Mouse (Mus musculus) myocyte (in vitro differentiated cells): Measurements from ENCODE around the gene Ankle1. TPM values are rescaled to one million over a fixed set of nuclear protein-coding genes. Genes with fewer than 3 reads are reported as not detected.

ENCODE experiments used
- H3K27me3 ChIP-seq: one replicate; pipeline ENCODE4 v1.6.1; 2011; ENCODE audit not compliant: control insufficient read depth, insufficient read depth, insufficient read length
- H3K36me3 ChIP-seq: one replicate; pipeline ENCODE4 v1.6.1; 2011; ENCODE audit not compliant: control insufficient read depth, insufficient read depth
- H3K4me2 ChIP-seq: one replicate; pipeline ENCODE4 v1.6.1; 2011; ENCODE audit warnings: low read depth, control low read depth
- H3K4me3 ChIP-seq: one replicate; pipeline ENCODE4 v1.5.1; 2011; ENCODE audit warnings: mild to moderate bottlenecking, control low read depth, moderate library complexity
- H3K79me2 ChIP-seq: one replicate; pipeline ENCODE4 v1.6.1; 2011; ENCODE audit not compliant: control insufficient read depth, insufficient read depth
- H3ac ChIP-seq: one replicate; pipeline ENCODE4 v1.6.1; 2011; ENCODE audit not compliant: control insufficient read depth, insufficient read length
- CEBPB ChIP-seq: IDR thresholded peaks from 2 replicates; pipeline ENCODE4 v1.6.1; 2011; ENCODE audit warnings: mild to moderate bottlenecking, moderate library complexity; ENCODE audit not compliant: poor library complexity, insufficient read depth, severe bottlenecking
- E2F4 ChIP-seq: IDR thresholded peaks from one replicate; pipeline ENCODE4 v1.6.1; 2011; ENCODE audit warnings: mild to moderate bottlenecking, control low read depth, moderate library complexity; ENCODE audit not compliant: insufficient read depth
- MAX ChIP-seq: IDR thresholded peaks from one replicate; pipeline ENCODE4 v1.6.1; 2011; ENCODE audit warnings: low read depth, mild to moderate bottlenecking, control low read depth
- MYOD1 ChIP-seq, 3 experiments: IDR thresholded peaks; one replicate each; pipeline ENCODE4 v1.6.1; 2011; ENCODE audit warnings: control low read depth in 2 of 3, low read depth in 2 of 3, mild to moderate bottlenecking in 2 of 3, moderate library complexity in 1 of 3; ENCODE audit not compliant: insufficient read length in 2 of 3, control insufficient read depth in 1 of 3
- MYOG ChIP-seq, 3 experiments: IDR thresholded peaks; one replicate each; pipeline ENCODE4 v1.6.1; 2011; ENCODE audit warnings: control low read depth in 2 of 3, low read depth in 2 of 3, mild to moderate bottlenecking in 2 of 3; ENCODE audit not compliant: insufficient read length in 2 of 3, control insufficient read depth in 1 of 3, insufficient read depth in 1 of 3
- POLR2A ChIP-seq: IDR thresholded peaks from one replicate; pipeline ENCODE4 v1.6.1; 2011; ENCODE audit warnings: low read depth, mild to moderate bottlenecking, control low read depth, moderate library complexity; ENCODE audit not compliant: insufficient read length
- POLR2AphosphoS2 ChIP-seq: IDR thresholded peaks from one replicate; pipeline ENCODE4 v1.6.1; 2011; ENCODE audit warnings: low read depth, control low read depth; ENCODE audit not compliant: insufficient read length
- REST ChIP-seq: IDR thresholded peaks from one replicate; pipeline ENCODE4 v1.6.1; 2011; ENCODE audit warnings: mild to moderate bottlenecking, control low read depth, moderate library complexity; ENCODE audit not compliant: insufficient read depth, insufficient read length
- SRF ChIP-seq: IDR thresholded peaks from one replicate; pipeline ENCODE4 v1.6.1; 2011; ENCODE audit warnings: low read depth; ENCODE audit not compliant: control insufficient read depth, insufficient read length
- TCF12 ChIP-seq: IDR thresholded peaks from one replicate; pipeline ENCODE4 v1.6.1; 2011; ENCODE audit warnings: mild to moderate bottlenecking, control low read depth; ENCODE audit not compliant: poor library complexity, insufficient read depth, severe bottlenecking
- TCF3 ChIP-seq: IDR thresholded peaks from one replicate; pipeline ENCODE4 v1.6.1; 2011; ENCODE audit warnings: low read depth, control low read depth; ENCODE audit not compliant: insufficient read length
- USF1 ChIP-seq: IDR thresholded peaks from one replicate; pipeline ENCODE4 v1.6.1; 2011; ENCODE audit warnings: low read depth, mild to moderate bottlenecking, control low read depth, moderate library complexity
- polyA plus RNA-seq: library from polyadenylated mRNA; unstranded; fragments of >200 nt; fragmentation: generic; extraction: Trizol; gene quantifications from one replicate; pipeline ENCODE4 v1.2.1, GENCODE M21; 2012; ENCODE audit warnings: missing spikeins

The Ankle1 gene
- polyA plus RNA-seq, 1 experiment = 1.3 TPM

- no peak for TF ChIP-seq POLR2A
- no peak for TF ChIP-seq MAX
- TF ChIP-seq USF1 = no peak
- TF ChIP-seq SRF = no peak
- TF ChIP-seq CEBPB = no peak
- no peak for TF ChIP-seq MYOG (IDR thresholded peaks at IDR 0.05; ENCODE audit: control insufficient read depth in 1 of 3, insufficient read depth in 1 of 3, insufficient read length in 2 of 3, low read depth in 2 of 3)
- no peak for TF ChIP-seq TCF3
- no peak for TF ChIP-seq REST
- TF ChIP-seq TCF12 = no peak
- no peak for TF ChIP-seq POLR2AphosphoS2
- no peak for TF ChIP-seq E2F4
- no peak for TF ChIP-seq MYOD1 (IDR thresholded peaks at IDR 0.05; ENCODE audit: control insufficient read depth in 1 of 3, insufficient read length in 2 of 3, low read depth in 2 of 3)
- Histone ChIP-seq H3K36me3 (no peaks in the 10 kb centered on the region), H3ac (no peak overlapping the region), H3K4me3 (no peak overlapping the region), H3K27me3 (no peaks in the 10 kb centered on the region), H3K4me2 (no peak overlapping the region), H3K79me2 (peaks cover 8% of the 10 kb centered on the region)
These were observed 20.5 kb upstream of the Ankle1 start for GRCm38 (mm10) chr8:71385212-71385835.

- TF ChIP-seq TCF3 = no peak
- no peak for TF ChIP-seq MYOG (IDR thresholded peaks at IDR 0.05; ENCODE audit: control insufficient read depth in 1 of 3, insufficient read depth in 1 of 3, insufficient read length in 2 of 3, low read depth in 2 of 3)
- TF ChIP-seq MYOD1 (IDR thresholded peaks at IDR 0.05; ENCODE audit: control insufficient read depth in 1 of 3, insufficient read length in 2 of 3, low read depth in 2 of 3) = no peak
- TF ChIP-seq USF1 = no peak
- TF ChIP-seq TCF12 = no peak
- no peak for TF ChIP-seq MAX
- no peak for TF ChIP-seq REST
- TF ChIP-seq POLR2AphosphoS2 = no peak
- no peak for TF ChIP-seq E2F4
- TF ChIP-seq SRF = no peak
- no peak for TF ChIP-seq POLR2A
- TF ChIP-seq CEBPB = no peak
- Histone ChIP-seq H3K27me3 (no peaks in the 10 kb centered on the region), H3K79me2 (no peaks in the 10 kb centered on the region), H3ac (no peak overlapping the region), H3K4me2 (no peak overlapping the region), H3K4me3 (no peak overlapping the region), H3K36me3 (no peaks in the 10 kb centered on the region)
These were observed 17.5 kb upstream of the Ankle1 start for GRCm38 (mm10) chr8:71388267-71388666.

- H3K36me3 ChIP-seq = no peaks in the 10 kb centered on the region
- H3ac ChIP-seq = no peak overlapping the region
- H3K4me3 ChIP-seq = no peak overlapping the region
- no peaks in the 10 kb centered on the region for H3K79me2 ChIP-seq
- no peaks in the 10 kb centered on the region for H3K27me3 ChIP-seq
- no peak overlapping the region for H3K4me2 ChIP-seq
- TF ChIP-seq MYOG (IDR thresholded peaks at IDR 0.05; ENCODE audit: control insufficient read depth in 1 of 3, insufficient read depth in 1 of 3, insufficient read length in 2 of 3, low read depth in 2 of 3) (no peak), TCF12 (no peak), USF1 (no peak), TCF3 (no peak), MYOD1 (IDR thresholded peaks at IDR 0.05; ENCODE audit: control insufficient read depth in 1 of 3, insufficient read length in 2 of 3, low read depth in 2 of 3) (no peak), POLR2A (no peak), E2F4 (no peak), MAX (no peak), SRF (no peak)
These were observed 14.1 kb upstream of the Ankle1 start for GRCm38 (mm10) chr8:71391696-71392095.

- no peak overlapping the region for H3K4me3 ChIP-seq
- H3K27me3 ChIP-seq = no peaks in the 10 kb centered on the region
- no peak overlapping the region for H3K4me2 ChIP-seq
- H3ac ChIP-seq = no peak overlapping the region
- no peaks in the 10 kb centered on the region for H3K36me3 ChIP-seq
- no peak for TF ChIP-seq CEBPB
- no peak for TF ChIP-seq MAX
- TF ChIP-seq POLR2AphosphoS2 = no peak
- no peak for TF ChIP-seq POLR2A
- TF ChIP-seq E2F4 = no peak
- no peak for TF ChIP-seq TCF12
- no peak for TF ChIP-seq USF1
- TF ChIP-seq MYOD1 (IDR thresholded peaks at IDR 0.05; ENCODE audit: control insufficient read depth in 1 of 3, insufficient read length in 2 of 3, low read depth in 2 of 3) = no peak
- no peak for TF ChIP-seq MYOG (IDR thresholded peaks at IDR 0.05; ENCODE audit: control insufficient read depth in 1 of 3, insufficient read depth in 1 of 3, insufficient read length in 2 of 3, low read depth in 2 of 3)
- no peak for TF ChIP-seq SRF
- no peak for TF ChIP-seq TCF3
- no peak for TF ChIP-seq REST
- H3K79me2 ChIP-seq = peaks cover 5% of the 10 kb centered on the region
These were observed 13.4 kb upstream of the Ankle1 start for GRCm38 (mm10) chr8:71392391-71392790.
